Mouse (Mus musculus) adrenal gland, adult 8-10 months (tissue): Measurements from ENCODE around the gene Zfp90. TPM values are rescaled to one million over a fixed set of nuclear protein-coding genes. Genes with fewer than 3 reads are reported as not detected.

ENCODE experiments used
- DNase-seq: peaks from one replicate; pipeline ENCODE4 v3.0.0; 2022
- total RNA-seq, 4 experiments: library from RNA; stranded (reverse); gene quantifications; 2 replicates each; pipeline ENCODE4 v1.2.4; 2022

Zfp90 gene
- total RNA-seq, 4 experiments from 2014 or later = 6.4 to 12.4 (median 8.9) TPM

DNA sequence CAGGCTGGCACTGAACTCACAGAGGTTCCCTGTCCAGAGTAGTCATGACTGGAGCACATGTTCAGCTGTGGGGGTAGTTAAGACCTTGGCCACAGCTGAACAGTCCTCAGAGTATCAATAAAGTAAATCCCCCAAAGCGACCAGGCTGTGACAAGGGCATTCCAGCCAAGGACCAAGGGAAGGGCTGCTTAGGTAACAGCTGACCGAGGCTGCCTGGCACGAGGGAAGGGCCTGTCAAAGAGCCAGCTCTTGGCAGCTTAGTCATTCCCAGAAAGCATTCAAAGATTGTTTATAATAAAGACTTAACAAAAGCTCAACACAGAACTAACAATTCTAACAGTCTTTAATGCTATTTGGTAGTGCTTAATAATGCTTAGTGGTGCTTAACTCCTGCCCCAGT, 22.7 kb downstream of the Zfp90 start:
- peak; percentile 80 for DNase-seq

GRCm38 (mm10) chr8:106440146-106440545, 25.0 kb downstream of the Zfp90 start:
- DNase-seq = no peak

- DNase-seq = no peak
These were observed 27.6 kb downstream of the Zfp90 start for GRCm38 (mm10) chr8:106442740-106443139.

DNA sequence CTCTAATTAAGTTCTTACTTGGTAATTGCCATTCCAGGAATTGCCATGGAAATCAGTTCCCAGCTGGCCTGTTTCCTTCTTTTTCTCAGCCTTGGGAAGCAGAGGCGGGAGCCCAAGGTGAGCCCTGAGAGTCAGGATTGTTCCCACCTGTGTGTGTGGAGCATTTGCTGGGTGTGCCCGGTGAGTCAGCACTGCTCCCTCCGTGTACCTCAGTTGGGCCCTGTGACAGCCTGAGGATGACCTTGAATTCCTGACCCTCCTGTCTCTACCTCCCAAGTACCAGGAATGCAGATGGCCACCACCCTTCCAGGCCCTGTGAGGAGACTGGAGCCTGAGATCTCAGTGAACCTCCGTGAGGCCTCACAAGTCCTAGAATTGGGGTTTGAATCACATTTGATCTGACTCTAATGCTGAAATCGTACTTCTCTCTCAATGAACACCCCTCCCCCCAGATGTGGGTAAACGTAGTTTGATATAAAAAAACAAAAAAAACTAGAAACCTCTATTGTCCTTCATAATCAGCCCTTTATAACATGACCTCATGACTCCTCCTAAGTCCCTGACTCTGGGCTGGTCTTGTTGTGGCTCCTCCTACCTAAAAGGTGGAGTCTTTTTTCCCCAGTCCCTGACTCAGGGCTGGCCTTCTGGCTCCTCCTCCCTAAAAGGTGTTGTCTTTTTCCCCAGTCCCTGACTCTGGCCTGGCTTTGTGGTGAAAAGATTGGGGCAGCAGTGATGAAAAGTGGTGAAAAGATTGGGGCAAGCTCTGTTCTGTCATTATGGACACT, 36.4 kb downstream of the Zfp90 start:
- no peak for DNase-seq

DNA sequence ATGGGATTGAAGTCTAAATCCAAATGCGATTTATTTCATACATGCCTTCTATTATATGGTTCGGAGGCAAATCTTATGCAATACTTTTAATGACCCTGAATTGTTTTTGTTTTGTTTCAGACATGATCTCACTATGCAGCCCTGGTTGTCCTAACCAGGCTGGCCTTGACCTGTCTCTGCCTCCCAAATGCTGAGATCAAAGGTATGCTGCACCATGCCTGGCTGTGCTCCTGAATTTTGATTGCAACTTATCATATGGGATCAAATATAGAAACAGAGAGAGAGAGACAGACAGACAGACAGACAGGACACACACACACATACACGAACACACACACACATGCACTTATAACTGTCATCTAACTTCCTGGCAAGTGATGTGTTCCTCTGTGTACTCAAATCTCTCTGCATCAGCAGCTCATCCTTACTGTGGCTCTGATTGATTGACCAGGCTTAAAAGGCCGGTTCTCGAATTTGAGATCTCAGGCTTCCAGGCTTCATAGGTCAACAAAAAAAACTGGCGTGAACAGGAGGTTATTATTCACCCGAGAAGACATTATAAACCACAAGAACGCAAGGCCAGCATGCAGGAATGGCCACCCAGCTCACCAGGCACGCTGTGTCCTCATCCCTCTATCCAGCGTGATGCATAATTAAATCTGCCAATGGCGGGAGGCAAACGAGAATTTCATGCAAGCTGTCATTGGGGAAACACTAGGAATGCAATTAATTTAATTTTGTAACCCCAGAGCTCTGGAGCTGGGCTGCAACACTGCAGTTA, 37.8 kb downstream of the Zfp90 start:
- DNase-seq = peak; percentile 55

DNA sequence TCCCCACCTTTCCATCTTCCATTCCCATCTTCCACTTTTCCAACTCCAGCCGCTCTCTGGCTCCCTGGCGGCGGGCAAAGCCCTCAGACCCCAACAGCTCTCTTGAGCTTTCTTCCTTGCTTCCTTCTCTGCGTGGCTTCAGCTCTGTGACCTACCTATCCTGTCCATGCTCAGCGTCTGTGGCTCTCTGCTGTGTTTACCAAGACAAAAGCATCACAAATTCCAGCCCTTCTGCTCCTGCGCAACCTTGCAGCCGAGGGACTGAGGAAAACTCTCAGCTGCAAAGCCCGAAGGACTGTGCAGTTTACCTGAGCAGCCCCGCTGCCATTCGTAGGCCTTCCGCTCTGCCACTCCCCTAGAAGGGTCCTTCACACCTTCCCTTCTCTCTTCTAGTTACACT, 38.9 kb downstream of the Zfp90 start:
- no peak for DNase-seq

DNA sequence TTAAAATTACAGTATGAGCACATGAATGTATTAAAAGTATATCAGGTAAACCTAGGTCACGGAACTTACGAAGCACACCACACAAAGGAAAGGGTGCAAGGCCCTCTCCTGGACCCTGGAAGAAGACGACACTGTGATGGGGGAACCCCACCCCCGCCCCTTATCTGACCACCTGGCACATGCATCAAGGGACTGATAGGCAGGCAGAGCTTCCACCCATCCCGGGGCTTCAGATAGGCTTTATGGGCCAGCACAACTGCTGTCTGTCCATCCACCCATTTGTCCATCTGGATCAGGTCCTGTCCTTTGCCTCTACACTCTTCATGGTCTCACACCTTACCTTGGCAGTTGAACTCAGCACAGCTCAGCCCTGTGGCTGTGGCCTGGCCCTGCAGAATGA, 47.0 kb downstream of the Zfp90 start:
- DNase-seq = no peak

DNA sequence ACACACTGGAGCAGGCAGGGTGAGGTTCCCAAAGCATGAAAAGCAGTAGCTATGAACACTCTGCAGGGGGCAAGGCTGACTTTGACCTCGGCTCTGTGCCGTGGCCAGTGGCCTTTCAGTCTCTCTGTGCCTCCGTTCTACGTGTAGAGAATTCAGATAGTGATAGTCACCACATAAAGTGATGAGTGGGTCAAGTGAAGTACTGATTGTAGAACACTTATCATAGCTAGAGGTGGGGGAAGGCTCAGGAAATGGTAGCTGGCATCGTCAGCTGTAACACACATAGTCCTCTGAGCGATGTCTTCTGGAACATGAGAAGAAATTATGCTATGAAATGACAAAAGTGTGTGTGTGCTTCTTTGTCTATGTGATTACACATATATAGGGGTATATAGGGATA, 48.7 kb downstream of the Zfp90 start:
- DNase-seq = no peak

DNA sequence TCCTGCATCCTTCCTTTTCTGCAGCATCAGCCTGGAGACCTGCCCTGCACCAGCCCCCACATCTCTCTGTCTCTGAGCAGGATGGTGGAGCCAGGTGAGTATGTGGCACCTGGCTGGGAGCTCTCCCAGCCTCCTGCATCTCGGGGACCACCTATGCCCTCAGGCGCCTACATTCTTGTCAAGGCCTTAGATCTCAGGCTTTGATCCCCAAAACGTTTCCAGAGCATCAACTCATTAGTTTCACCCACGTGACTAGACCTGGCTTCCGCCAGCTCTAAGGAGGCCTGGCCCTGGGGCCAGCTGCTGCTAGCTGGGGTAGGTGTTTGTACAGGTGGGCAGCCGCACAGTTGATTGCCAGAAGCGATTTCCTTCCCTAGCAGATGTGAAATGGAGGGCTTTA, 54.4 kb downstream of the Zfp90 start:
- DNase-seq = no peak

DNA sequence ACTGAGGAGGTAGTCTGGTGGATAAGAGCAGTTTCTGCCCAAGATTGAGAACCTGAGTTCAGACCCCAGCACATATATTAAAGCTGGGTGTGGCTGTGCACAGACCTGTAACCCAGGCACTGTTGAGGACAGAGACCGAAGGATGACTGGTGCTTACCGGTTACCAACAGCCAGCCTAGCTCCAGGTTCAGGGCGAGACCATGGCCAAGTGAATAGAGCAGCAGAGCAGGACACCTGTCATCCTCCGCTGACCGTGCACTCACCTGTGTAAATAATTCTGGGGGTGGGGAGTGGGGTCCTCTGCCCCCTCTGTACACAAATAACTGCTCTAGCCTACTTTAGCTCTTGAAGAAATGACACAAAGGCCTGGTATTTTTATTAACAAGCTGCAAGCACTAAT, 58.9 kb downstream of the Zfp90 start:
- DNase-seq = no peak

Other genes with a start within 250 kb of the Zfp90 start
- gene Slc7a6, start 246.5 kb upstream of the Zfp90 start, total RNA-seq = 10 to 100 TPM; 16.9 to 22.5 (median 21.0) TPM
- gene Slc7a6os, start 204.4 kb upstream of the Zfp90 start, total RNA-seq = 10 to 100 TPM; 21.4 to 32.1 (median 28.3) TPM
- gene Prmt7, start 204.4 kb upstream of the Zfp90 start, total RNA-seq = 10 to 100 TPM; 26.2 to 30.4 (median 29.1) TPM
- gene Smpd3, start 77.3 kb upstream of the Zfp90 start, total RNA-seq = 10 to 100 TPM in 3 of 4 experiments, 1 to 10 TPM in 1; 8.3 to 13.7 (median 11.4) TPM
- gene 6030452D12Rik, start 85.2 kb downstream of the Zfp90 start, total RNA-seq = not detected
- gene Cdh3, start 95.6 kb downstream of the Zfp90 start, total RNA-seq = under 1 TPM; 0.35 to 0.81 (median 0.55) TPM
- 100 to 1,000 TPM; 129 to 165 (median 142) TPM for gene Gm10073, start 158.1 kb downstream of the Zfp90 start, total RNA-seq
- gene Cdh1, start 188.0 kb downstream of the Zfp90 start, total RNA-seq = under 1 TPM; 0.06 to 0.38 (median 0.21) TPM